Mouse (Mus musculus) lung, postnatal 0 days (tissue): Measurements from ENCODE around the gene Rassf7. TPM values are rescaled to one million over a fixed set of nuclear protein-coding genes. Genes with fewer than 3 reads are reported as not detected.

Source experiments
- ATAC-seq: fragments of 200-750 bp; cut with Nextera tagmentation; 2 replicates; pipeline ENCODE4 v1.8.0; 2017; ENCODE audit warnings: moderate library complexity
- DNase-seq: peaks from one replicate; pipeline ENCODE4 v3.0.0-alpha.2; 2016; ENCODE audit warnings: low spot score
- H3K27ac ChIP-seq: fragments of 300-500 bp; sonication (generic); 2 replicates; pipeline ENCODE4 v1.5.1; 2014; ENCODE audit warnings: antibody characterized with exemption, mild to moderate bottlenecking, low read length, mixed read lengths
- H3K27me3 ChIP-seq: fragments of 300-500 bp; sonication (generic); replicated peaks from 2 replicates; pipeline ENCODE4 v1.6.1; 2014; ENCODE audit warnings: low read length, mixed read lengths; ENCODE audit not compliant: insufficient read depth
- H3K36me3 ChIP-seq: fragments of 300-500 bp; sonication (generic); 2 replicates; pipeline ENCODE4 v1.6.1; 2014; ENCODE audit warnings: low read length, mixed read lengths; ENCODE audit not compliant: insufficient read depth
- H3K4me1 ChIP-seq: fragments of 300-500 bp; sonication (generic); 2 replicates; pipeline ENCODE4 v1.6.1; 2014; ENCODE audit warnings: antibody characterized with exemption, low read depth, low read length, mixed read lengths; ENCODE audit not compliant: insufficient read depth
- H3K4me2 ChIP-seq: fragments of 300-500 bp; sonication (generic); replicated peaks from 2 replicates; pipeline ENCODE4 v1.6.1; 2014; ENCODE audit warnings: low read depth, mild to moderate bottlenecking, low read length, moderate library complexity, mixed read lengths
- H3K4me3 ChIP-seq: fragments of 300-500 bp; sonication (generic); 2 replicates; pipeline ENCODE4 v1.5.1; 2014; ENCODE audit warnings: low read depth, low read length
- H3K9ac ChIP-seq: fragments of 300-500 bp; sonication (generic); replicated peaks from 2 replicates; pipeline ENCODE4 v1.6.1; 2014; ENCODE audit warnings: low read depth, mild to moderate bottlenecking
- H3K9me3 ChIP-seq: fragments of 300-500 bp; sonication (generic); 2 replicates; pipeline ENCODE4 v1.6.1; 2016; ENCODE audit warnings: low read length, mixed read lengths
- CTCF ChIP-seq: IDR thresholded peaks from 2 replicates; pipeline ENCODE4 v1.5.1; 2016; ENCODE audit warnings: antibody characterized with exemption, mild to moderate bottlenecking
- EP300 ChIP-seq: IDR thresholded peaks from 2 replicates; pipeline ENCODE4 v1.6.1; 2016; ENCODE audit warnings: antibody characterized with exemption, mild to moderate bottlenecking, control low read depth
- WGBS: fragments of 180-500 bp; shearing (Covaris S2); extraction: QIAGEN DNeasy Blood & Tissue Kit; methylation state at CpG from one replicate; pipeline ENCODE4 v1.1.7; 2014; 5-methylcytosine and 5-hydroxymethylcytosine counted together
- polyA plus RNA-seq: library from polyadenylated mRNA; unstranded; fragments of >200 nt; fragmentation: Nextera tagmentation; extraction: Ambion mirVana; gene quantifications from 2 replicates; pipeline ENCODE4 v1.2.1, GENCODE M21; 2015

Rassf7 gene
- polyA plus RNA-seq, 1 experiment from 2014 or later: 98.7 TPM

GRCm38 (mm10) chr7:141194409-141194808 lies 21.3 kb upstream of the Rassf7 start:
- Histone ChIP-seq H3K4me2 (peak overlapping the region; percentile 93), H3K9me3 (no peaks in the 10 kb centered on the region), H3K36me3 (peaks cover 26% of the 10 kb centered on the region), H3K27ac (peak overlapping the region; percentile 71; the same call in 1 of the 2 replicates), H3K9ac (peak overlapping the region; percentile 34; the same call in 1 of the 2 replicates), H3K4me1 (peaks cover 14% of the 10 kb centered on the region; the same call in 1 of the 2 replicates), H3K4me3 (peak overlapping the region; percentile 90), H3K27me3 (no peaks in the 10 kb centered on the region)
- under 1% methylated on average over 23 of the region's 23 CpGs for WGBS
- ATAC-seq (no peak), DNase-seq (no peak)
- no peak for TF ChIP-seq CTCF
- TF ChIP-seq EP300: no peak

- TF ChIP-seq EP300: no peak
- TF ChIP-seq CTCF: no peak
- H3K4me2 ChIP-seq: peak overlapping the region; percentile 93
- DNase-seq (peak; percentile 83), ATAC-seq (0 out of 2 replicates have a peak, but pooled peaks have one; percentile 8)
- H3K4me1 ChIP-seq: peaks cover 14% of the 10 kb centered on the region; the same call in 1 of the 2 replicates
- peak overlapping the region; percentile 34; the same call in 1 of the 2 replicates for H3K9ac ChIP-seq
- peaks cover 22% of the 10 kb centered on the region for H3K36me3 ChIP-seq
- under 1% methylated on average over 28 of the region's 28 CpGs for WGBS
- H3K4me3 ChIP-seq: peak overlapping the region; percentile 90
- no peaks in the 10 kb centered on the region for H3K9me3 ChIP-seq
- no peaks in the 10 kb centered on the region for H3K27me3 ChIP-seq
- H3K27ac ChIP-seq: peak overlapping the region; percentile 71; the same call in 1 of the 2 replicates
These were observed 20.8 kb upstream of the Rassf7 start for GRCm38 (mm10) chr7:141194830-141195229.

- H3K9me3 ChIP-seq: no peaks in the 10 kb centered on the region
These were observed 19.9 kb upstream of the Rassf7 start for GRCm38 (mm10) chr7:141195754-141196153.

GRCm38 (mm10) chr7:141196619-141197282 lies 18.9 kb upstream of the Rassf7 start:
- H3K27ac ChIP-seq: no peak overlapping the region
- ATAC-seq (no peak), DNase-seq (no peak)
- TF ChIP-seq EP300 (no peak), CTCF (no peak)
- H3K9ac ChIP-seq: no peak overlapping the region
- no peaks in the 10 kb centered on the region for H3K9me3 ChIP-seq
- H3K4me2 ChIP-seq: no peak overlapping the region
- 90% methylated on average over 8 of the region's 8 CpGs for WGBS
- H3K27me3 ChIP-seq: no peaks in the 10 kb centered on the region
- peaks cover 9% of the 10 kb centered on the region; the same call in 1 of the 2 replicates for H3K4me1 ChIP-seq
- H3K36me3 ChIP-seq: peaks cover 5% of the 10 kb centered on the region; the same call in 1 of the 2 replicates
- no peak overlapping the region for H3K4me3 ChIP-seq

More at GRCm38 (mm10) chr7:141195754-141196153, 19.9 kb upstream of the Rassf7 start:
- Histone ChIP-seq H3K36me3 (peaks cover 13% of the 10 kb centered on the region; the same call in 1 of the 2 replicates), H3K27ac (no peak overlapping the region), H3K4me2 (no peak overlapping the region), H3K4me3 (no peak overlapping the region), H3K9ac (no peak overlapping the region), H3K27me3 (no peaks in the 10 kb centered on the region), H3K4me1 (peaks cover 14% of the 10 kb centered on the region; the same call in 1 of the 2 replicates)
- TF ChIP-seq EP300 (no peak), CTCF (no peak)
- DNase-seq (no peak), ATAC-seq (no peak)
- WGBS: 92% methylated on average over 2 of the region's 2 CpGs

- ATAC-seq (no peak), DNase-seq (no peak)
- no peak for TF ChIP-seq EP300
- TF ChIP-seq CTCF: no peak
- Histone ChIP-seq H3K4me3 (no peak overlapping the region), H3K9ac (no peak overlapping the region), H3K36me3 (no peaks in the 10 kb centered on the region), H3K27me3 (no peaks in the 10 kb centered on the region), H3K4me2 (no peak overlapping the region), H3K27ac (no peak overlapping the region), H3K9me3 (no peaks in the 10 kb centered on the region), H3K4me1 (peaks cover 2% of the 10 kb centered on the region; the same call in 1 of the 2 replicates)
- WGBS: 94% methylated on average over 4 of the region's 4 CpGs
These were observed 17.5 kb upstream of the Rassf7 start for GRCm38 (mm10) chr7:141198121-141198520.

- Histone ChIP-seq H3K36me3 (no peaks in the 10 kb centered on the region), H3K4me2 (no peak overlapping the region), H3K9me3 (no peaks in the 10 kb centered on the region), H3K4me3 (no peak overlapping the region), H3K27ac (no peak overlapping the region), H3K27me3 (no peaks in the 10 kb centered on the region), H3K4me1 (no peaks in the 10 kb centered on the region), H3K9ac (no peak overlapping the region)
- ATAC-seq (no peak), DNase-seq (no peak)
- TF ChIP-seq EP300 (no peak), CTCF (no peak)
- WGBS: 55% methylated on average over 3 of the region's 3 CpGs
These were observed 11.1 kb upstream of the Rassf7 start for GRCm38 (mm10) chr7:141204546-141204945.
